Mouse (Mus musculus) cerebellum, adult 2 months (tissue): Measurements from ENCODE around the gene Dnttip1. TPM values are rescaled to one million over a fixed set of nuclear protein-coding genes. Genes with fewer than 3 reads are reported as not detected.

Experiments
- DNase-seq, 2 experiments: peaks; one replicate each; pipeline ENCODE4 v3.0.0; 2021
- H3K27ac ChIP-seq: fragments of 200-500 bp; 2 replicates; pipeline ENCODE4 v1.5.1; 2012; ENCODE audit warnings: low read length, control low read depth, inconsistent platforms; ENCODE audit not compliant: insufficient read depth
- H3K27me3 ChIP-seq: fragments of 200-500 bp; 2 replicates; pipeline ENCODE4 v1.6.1; 2012; ENCODE audit warnings: inconsistent platforms, mild to moderate bottlenecking, low read length, moderate library complexity; ENCODE audit not compliant: control insufficient read depth, insufficient read depth
- H3K4me1 ChIP-seq: fragments of 200-500 bp; 2 replicates; pipeline ENCODE4 v1.6.1; 2011; ENCODE audit warnings: low read length; ENCODE audit not compliant: control insufficient read depth, insufficient read depth
- H3K4me3 ChIP-seq: fragments of 200-500 bp; replicated peaks from 2 replicates; pipeline ENCODE3; 2011; ENCODE audit warnings: mild to moderate bottlenecking, low read depth, low read length, control low read depth; ENCODE audit not compliant: insufficient read depth
- CTCF ChIP-seq: fragments of 200-500 bp; IDR thresholded peaks from 2 replicates; pipeline ENCODE4 v1.5.1; 2011; ENCODE audit warnings: low read depth, mild to moderate bottlenecking, control low read depth, low read length, moderate library complexity, borderline replicate concordance; ENCODE audit not compliant: insufficient read depth
- POLR2A ChIP-seq: fragments of 200-500 bp; IDR thresholded peaks from 2 replicates; pipeline ENCODE4 v1.6.1; 2011; ENCODE audit warnings: low read length, control low read depth, borderline replicate concordance; ENCODE audit not compliant: insufficient read depth
- WGBS: fragments of 180-500 bp; shearing (Covaris S2); methylation state at CpG from one replicate; pipeline ENCODE4 v1.1.7; 2018; 5-methylcytosine and 5-hydroxymethylcytosine counted together
- polyA plus RNA-seq: library from polyadenylated mRNA; depleted of rRNA; stranded (reverse); fragments of >200 nt; gene quantifications from 2 replicates; pipeline ENCODE4 v1.2.3, GENCODE M21; 2012

Gene Dnttip1
- polyA plus RNA-seq, 1 experiment = 44.3 TPM

DNA sequence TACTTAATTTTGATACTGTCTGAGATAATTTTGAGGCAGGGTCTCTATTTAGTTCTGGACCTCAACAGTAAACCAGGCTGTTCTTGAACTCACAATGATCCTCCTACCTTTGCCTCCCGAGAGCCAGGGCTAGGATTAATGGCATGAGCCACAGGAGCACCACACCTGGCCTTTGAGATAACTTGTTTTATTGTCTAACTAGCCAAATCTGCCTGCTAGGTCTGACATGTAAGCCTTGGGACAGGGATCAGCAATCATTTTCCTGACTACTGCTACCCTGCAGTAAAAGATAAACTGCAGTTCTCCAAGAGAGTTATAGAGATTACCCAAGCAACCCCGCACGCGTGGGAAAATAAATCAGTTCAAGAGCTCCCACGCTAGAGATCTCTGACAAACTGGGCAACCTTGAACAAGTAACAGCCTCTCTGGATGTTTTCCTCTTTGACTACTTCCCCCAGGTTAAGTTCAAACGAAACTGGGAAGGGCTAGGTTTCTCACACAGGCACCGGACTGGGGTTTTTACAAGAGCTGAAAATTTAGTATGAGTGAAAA, 39.2 kb downstream of the Dnttip1 start:
- Histone ChIP-seq H3K4me3 (peak overlapping the region; percentile 61), H3K27ac (no peak overlapping the region), H3K27me3 (no peaks in the 10 kb centered on the region), H3K4me1 (peaks cover 8% of the 10 kb centered on the region)
- TF ChIP-seq POLR2A (no peak), CTCF (no peak)
- no peak for DNase-seq
- 4% methylated on average over 7 of the region's 7 CpGs for WGBS

DNA sequence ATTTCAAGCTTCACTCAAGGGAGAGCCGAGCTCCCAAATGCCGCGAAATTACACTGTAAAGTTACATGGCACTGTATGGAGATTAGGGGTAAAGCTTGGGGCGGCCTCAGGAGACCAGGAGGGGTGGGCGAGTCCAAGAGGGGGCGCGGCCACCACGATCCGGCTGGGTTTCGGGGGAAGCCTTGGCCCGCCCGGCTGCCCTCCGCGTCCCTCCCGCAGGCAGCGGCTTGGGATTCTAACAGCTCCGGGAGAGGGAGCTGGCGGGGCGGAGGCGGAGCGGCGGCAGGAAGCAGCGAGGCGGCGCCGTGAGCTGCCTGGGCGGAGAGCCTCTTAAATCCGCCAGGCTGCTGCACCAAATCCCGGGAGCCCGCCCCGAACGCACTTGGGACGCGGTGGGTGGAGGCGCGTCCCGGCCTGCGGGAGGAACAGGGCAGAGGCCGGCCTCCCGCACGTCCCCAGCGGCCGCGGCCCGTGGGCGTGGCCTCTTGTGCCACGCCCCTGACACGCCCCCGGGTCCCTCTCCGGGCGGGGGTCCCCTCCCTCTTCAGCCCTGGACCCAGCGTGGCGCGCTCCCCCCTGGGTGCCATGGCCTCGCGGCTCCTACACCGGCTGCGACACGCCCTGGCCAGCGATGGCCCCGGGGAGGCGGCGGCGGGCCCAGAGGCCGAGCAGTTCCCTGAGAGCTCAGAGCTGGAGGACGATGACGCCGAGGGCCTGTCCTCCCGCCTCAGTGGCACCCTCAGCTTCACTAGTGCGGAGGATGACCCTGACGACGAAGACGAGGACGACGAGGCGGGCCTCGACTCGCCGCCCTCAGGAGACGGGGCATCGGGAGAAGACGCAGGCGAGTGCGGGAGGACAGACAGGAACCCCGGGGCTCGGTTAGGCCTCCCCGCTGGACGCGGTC, 40.0 kb downstream of the Dnttip1 start, which contains the start of gene Snx21:
Gene Snx21, plus strand, starts transcription at position 343 of the 907 bp plus-strand sequence.
- TF ChIP-seq POLR2A (peak; percentile 54; the same call in 1 of the 2 replicates), CTCF (no peak)
- Histone ChIP-seq H3K27ac (peak within 1 kb of the TSS; percentile 78), H3K4me3 (peak within 1 kb of the TSS; percentile 61), H3K27me3 (no peaks in the 10 kb centered on the region), H3K4me1 (peaks cover 8% of the 10 kb centered on the region)
- peak; percentile 92 to 95 for DNase-seq
- WGBS = 1% methylated on average over 89 of the region's 89 CpGs

DNA sequence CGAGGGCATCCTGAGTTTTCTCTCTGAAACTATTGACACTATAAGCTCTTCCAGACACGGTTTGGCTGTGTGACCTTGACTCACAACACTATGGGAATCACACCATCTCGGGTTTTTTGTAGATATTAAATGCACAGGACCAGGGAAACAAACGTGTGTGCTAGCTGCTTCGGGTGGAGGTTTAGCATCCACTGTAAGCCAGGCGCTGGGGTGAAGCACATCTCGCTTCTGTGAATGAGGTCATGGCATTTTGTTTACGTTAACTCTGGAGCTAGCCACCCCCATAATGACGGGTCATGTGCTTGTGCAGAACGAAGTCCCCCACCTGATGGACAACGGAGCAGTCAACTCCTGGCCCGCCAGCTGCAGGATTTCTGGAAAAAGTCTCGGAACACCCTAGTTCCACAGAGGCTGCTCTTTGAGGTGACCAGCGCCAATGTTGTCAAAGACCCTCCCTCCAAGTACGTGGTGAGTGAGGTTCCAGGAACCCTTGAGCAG, 40.7 kb downstream of the Dnttip1 start:
- Histone ChIP-seq H3K4me3 (peak overlapping the region; percentile 61), H3K27ac (peak overlapping the region; percentile 78), H3K27me3 (no peaks in the 10 kb centered on the region), H3K4me1 (peaks cover 11% of the 10 kb centered on the region)
- 9% methylated on average over 15 of the region's 15 CpGs for WGBS
- TF ChIP-seq CTCF (no peak), POLR2A (no peak)
- DNase-seq = no peak

DNA sequence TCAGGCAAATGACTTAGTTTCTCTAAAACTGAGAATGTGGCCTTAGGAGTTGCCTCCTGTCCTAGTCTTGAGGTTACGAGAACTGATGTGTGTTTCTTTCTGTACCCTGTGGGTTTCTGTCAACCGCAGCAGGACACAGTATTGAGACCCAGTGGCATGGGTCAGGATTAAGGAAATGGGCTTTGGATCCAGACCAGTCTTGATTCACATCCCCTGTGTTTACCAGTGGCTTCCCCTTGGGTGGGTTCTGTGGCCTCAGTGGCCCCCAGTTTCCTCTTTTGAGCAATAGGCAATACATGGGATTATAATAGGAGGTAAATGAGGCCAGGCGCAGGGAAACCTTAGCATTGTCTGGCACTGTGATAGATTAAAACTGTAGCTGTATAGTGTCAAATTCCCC, 41.2 kb downstream of the Dnttip1 start:
- H3K27ac ChIP-seq = peak overlapping the region; percentile 78; the same call in 1 of the 2 replicates
- TF ChIP-seq POLR2A (no peak), CTCF (no peak)
- no peaks in the 10 kb centered on the region for H3K27me3 ChIP-seq
- peaks cover 14% of the 10 kb centered on the region for H3K4me1 ChIP-seq
- DNase-seq = peak in 1 of 2 experiments; percentile 42
- H3K4me3 ChIP-seq = peak overlapping the region; percentile 61
- 89% methylated on average over 3 of the region's 3 CpGs for WGBS

DNA sequence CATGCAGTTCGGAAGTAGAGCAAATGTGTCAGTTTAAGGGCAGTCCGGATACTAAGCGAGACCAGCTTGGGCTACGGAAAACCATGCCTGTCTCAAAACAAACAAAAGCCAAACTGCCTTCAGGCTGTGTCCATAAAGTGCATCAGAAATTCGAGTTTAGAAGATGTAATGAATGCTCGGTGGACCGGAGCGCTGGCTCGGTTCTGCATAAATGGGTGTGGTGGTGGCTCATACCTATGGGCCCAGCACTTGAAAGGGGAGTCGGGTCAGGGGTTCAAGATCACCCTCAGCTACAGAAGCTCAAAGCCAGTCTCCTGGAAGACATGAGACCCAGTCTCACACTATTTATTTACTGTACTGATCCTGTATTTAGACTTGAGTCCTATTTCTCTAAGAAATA, 42.0 kb downstream of the Dnttip1 start:
- H3K4me3 ChIP-seq = no peak overlapping the region
- TF ChIP-seq POLR2A (no peak), CTCF (no peak)
- no peaks in the 10 kb centered on the region for H3K27me3 ChIP-seq
- 76% methylated on average over 10 of the region's 10 CpGs for WGBS
- no peak for DNase-seq
- no peak overlapping the region; the same call in 1 of the 2 replicates for H3K27ac ChIP-seq
- H3K4me1 ChIP-seq = peaks cover 20% of the 10 kb centered on the region

DNA sequence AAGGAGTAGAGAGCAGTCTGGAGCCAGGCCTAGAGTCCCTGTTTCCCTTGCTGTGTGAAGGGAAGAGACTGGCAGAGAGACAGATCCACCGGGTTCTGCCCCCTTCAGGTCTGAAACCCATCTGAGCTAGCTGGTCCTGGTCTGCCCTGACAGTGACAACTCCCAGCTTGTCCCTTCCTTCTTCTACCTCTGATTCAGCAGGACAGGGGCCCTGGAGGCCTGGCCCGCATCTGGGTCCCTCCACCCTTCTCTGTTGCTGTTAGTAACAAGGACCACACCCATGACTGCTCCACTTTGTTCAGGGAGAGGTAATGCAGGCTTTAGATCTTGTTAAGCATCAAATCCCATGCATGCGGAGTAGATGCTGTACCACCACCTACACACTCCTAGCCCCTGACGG, 42.6 kb downstream of the Dnttip1 start:
- Histone ChIP-seq H3K27me3 (no peaks in the 10 kb centered on the region), H3K27ac (no peak overlapping the region), H3K4me1 (peaks cover 25% of the 10 kb centered on the region), H3K4me3 (no peak overlapping the region)
- WGBS = 71% methylated on average over 4 of the region's 4 CpGs
- no peak for DNase-seq
- TF ChIP-seq POLR2A (no peak), CTCF (no peak)

DNA sequence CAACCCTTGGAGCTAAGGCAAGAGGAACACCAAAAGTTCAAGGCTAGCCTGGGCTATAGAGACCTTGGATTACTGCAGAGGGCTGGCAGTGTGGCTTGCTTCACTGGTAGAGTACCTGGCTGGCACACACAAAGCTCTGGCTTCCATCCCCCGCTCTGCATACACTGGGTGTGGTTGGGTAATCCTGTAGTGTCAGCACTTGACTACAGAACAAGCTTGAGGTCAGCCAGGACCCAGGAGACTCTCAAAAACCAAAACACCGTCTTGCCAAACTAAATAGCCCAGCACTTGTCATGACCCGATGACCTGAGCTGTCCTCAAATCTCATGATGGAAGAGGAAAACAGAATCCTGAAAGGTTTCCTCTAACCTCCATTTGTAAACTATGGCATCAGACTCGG, 44.7 kb downstream of the Dnttip1 start:
- TF ChIP-seq CTCF (no peak), POLR2A (no peak)
- H3K27ac ChIP-seq = no peak overlapping the region
- 81% methylated on average over 4 of the region's 4 CpGs for WGBS
- peaks cover 27% of the 10 kb centered on the region for H3K4me1 ChIP-seq
- DNase-seq = no peak
- no peaks in the 10 kb centered on the region for H3K27me3 ChIP-seq
- H3K4me3 ChIP-seq = no peak overlapping the region
